Mouse (Mus musculus): ENCODE measurements at regions not wholly inside any gene's neighbourhood (a gene's known extent, or its start where the extent isn't known, plus 50 kb on each side); places are given as distances from the start of the nearest gene placed in this dataset.

DNA sequence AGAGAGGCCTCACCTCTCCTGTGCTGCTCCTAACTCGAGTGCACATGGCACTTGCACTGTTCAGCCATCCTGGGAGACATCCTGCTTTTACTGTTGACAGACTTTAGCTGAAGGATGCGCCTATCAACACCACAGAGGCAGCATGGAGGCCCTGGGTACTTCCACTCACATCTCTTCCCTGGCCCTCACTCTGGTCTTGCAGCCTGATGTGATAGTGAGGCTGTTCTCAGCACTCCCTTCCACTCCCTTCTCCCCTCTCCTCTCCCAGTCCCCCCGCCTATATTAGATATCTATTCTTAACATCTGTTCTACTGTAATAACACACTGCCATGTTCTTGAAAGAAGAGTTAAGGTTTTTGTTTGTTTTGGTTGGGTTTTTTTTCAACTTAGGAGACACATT, 50.2 kb upstream of the Bod1 start:
- DNase-seq (ENCODE audit: low spot score) = no peak
- Histone ChIP-seq H3K27me3 (replicated peaks; ENCODE audit: low read depth, poor library complexity, severe bottlenecking) (no peaks in the 10 kb centered on the region), H3K27ac (replicated peaks) (no peak overlapping the region), H3K9me3 (no peaks in the 10 kb centered on the region), H3K4me1 (no peaks in the 10 kb centered on the region), H3K36me3 (replicated peaks) (no peaks in the 10 kb centered on the region), H3K4me3 (no peak overlapping the region)
- 57% methylated on average over 3 of the region's 3 CpGs for WGBS

DNA sequence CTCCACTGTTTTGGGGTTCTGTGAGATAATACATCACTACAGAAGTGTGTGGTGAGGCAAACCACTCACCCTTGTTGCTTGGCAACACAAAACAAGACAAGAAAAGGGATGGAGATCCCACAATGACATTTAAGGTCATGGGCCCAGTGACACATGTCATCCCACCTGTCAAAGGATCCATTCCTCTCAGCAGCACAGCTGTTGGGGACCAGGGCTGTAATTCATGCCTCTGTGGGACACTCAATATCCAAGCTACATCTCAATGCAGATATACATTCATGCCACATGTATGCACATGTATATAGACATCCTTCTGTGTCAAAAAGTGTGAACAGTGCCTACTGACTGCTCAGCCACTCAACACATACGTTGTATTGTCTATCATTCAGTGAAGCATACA, 52.8 kb upstream of the Bod1 start:
- H3K9me3 ChIP-seq = no peaks in the 10 kb centered on the region
- no peak overlapping the region for H3K4me3 ChIP-seq
- no peaks in the 10 kb centered on the region for H3K4me1 ChIP-seq
- no peak for DNase-seq (ENCODE audit: low spot score)
- 88% methylated on average over 1 of the region's 1 CpGs for WGBS
- no peak overlapping the region for H3K27ac ChIP-seq (replicated peaks)
- H3K36me3 ChIP-seq (replicated peaks) = no peaks in the 10 kb centered on the region
- H3K27me3 ChIP-seq (replicated peaks; ENCODE audit: low read depth, poor library complexity, severe bottlenecking) = no peaks in the 10 kb centered on the region

GRCm38 (mm10) chr11:31725936-31726647, 54.4 kb upstream of the Bod1 start:
- Histone ChIP-seq H3K4me1 (peaks cover 14% of the 10 kb centered on the region), H3K9me3 (no peaks in the 10 kb centered on the region), H3K27me3 (replicated peaks; ENCODE audit: low read depth, poor library complexity, severe bottlenecking) (0 out of 2 replicates have a peak, but pooled peaks cover 5% of the 10 kb centered on the region), H3K27ac (replicated peaks) (no peak overlapping the region), H3K4me3 (no peak overlapping the region), H3K36me3 (replicated peaks) (no peaks in the 10 kb centered on the region)
- no peak for DNase-seq (ENCODE audit: low spot score)
- WGBS = 84% methylated on average over 15 of the region's 15 CpGs

DNA sequence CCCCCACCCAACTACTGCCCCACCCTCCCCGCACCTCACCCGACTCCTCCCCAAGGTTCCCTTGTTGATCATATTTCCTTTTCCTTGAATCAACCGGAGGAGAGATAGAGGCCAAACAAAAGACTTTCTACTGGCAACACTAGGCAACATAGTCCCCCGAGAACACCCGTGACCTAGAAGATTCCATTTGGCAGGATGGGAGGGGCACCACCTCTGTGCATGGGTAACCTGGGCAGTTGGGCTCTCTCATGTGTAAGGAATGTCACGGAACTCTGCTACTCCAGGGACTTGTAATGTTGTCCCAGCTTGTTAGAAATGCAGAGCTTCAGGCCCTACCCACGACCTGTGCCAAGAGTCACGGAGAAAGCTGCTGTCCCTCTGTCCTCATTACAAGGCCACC, 55.6 kb upstream of the Bod1 start:
- Histone ChIP-seq H3K27ac (replicated peaks) (no peak overlapping the region), H3K4me1 (peaks cover 16% of the 10 kb centered on the region), H3K27me3 (replicated peaks; ENCODE audit: low read depth, poor library complexity, severe bottlenecking) (0 out of 2 replicates have a peak, but pooled peaks cover 5% of the 10 kb centered on the region), H3K36me3 (replicated peaks) (no peaks in the 10 kb centered on the region), H3K9me3 (no peaks in the 10 kb centered on the region), H3K4me3 (no peak overlapping the region)
- no peak for DNase-seq (ENCODE audit: low spot score)
- 87% methylated on average over 8 of the region's 8 CpGs for WGBS

- WGBS = 77% methylated on average over 3 of the region's 3 CpGs
- peaks cover 31% of the 10 kb centered on the region for H3K4me1 ChIP-seq
- H3K27ac ChIP-seq (replicated peaks) = 0 out of 2 replicates have a peak overlapping the region, but pooled peaks have one; percentile 30
- H3K36me3 ChIP-seq (replicated peaks) = no peaks in the 10 kb centered on the region
- 0 out of 2 replicates have a peak, but pooled peaks cover 5% of the 10 kb centered on the region for H3K27me3 ChIP-seq (replicated peaks; ENCODE audit: low read depth, poor library complexity, severe bottlenecking)
- no peak for DNase-seq (ENCODE audit: low spot score)
- no peaks in the 10 kb centered on the region for H3K9me3 ChIP-seq
- H3K4me3 ChIP-seq = no peak overlapping the region
Observed at GRCm38 (mm10) chr11:31729728-31730127, 58.0 kb upstream of the Bod1 start.

DNA sequence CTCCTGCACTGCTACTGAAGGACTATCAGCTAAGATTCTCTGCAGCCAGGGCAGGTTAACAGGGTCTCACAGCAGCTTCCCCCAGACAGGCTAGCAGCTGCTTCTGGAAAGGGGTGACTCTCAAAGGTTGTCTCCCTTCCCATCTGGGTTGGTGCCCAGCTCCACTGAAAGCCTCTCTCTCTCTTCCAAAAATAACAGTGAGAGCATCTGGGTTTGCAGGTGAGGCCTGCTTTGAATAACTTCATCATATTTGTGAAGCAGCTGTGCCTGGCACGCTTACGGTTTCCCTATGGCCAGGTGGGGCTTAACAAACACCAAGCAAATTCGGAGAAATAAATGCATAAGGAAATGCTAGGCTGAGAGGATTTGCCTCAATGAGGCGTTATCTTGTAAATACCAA, 58.5 kb upstream of the Bod1 start:
- Histone ChIP-seq H3K9me3 (no peaks in the 10 kb centered on the region), H3K27me3 (replicated peaks; ENCODE audit: low read depth, poor library complexity, severe bottlenecking) (0 out of 2 replicates have a peak, but pooled peaks cover 5% of the 10 kb centered on the region), H3K36me3 (replicated peaks) (no peaks in the 10 kb centered on the region), H3K27ac (replicated peaks) (0 out of 2 replicates have a peak overlapping the region, but pooled peaks have one; percentile 30), H3K4me3 (no peak overlapping the region), H3K4me1 (peaks cover 31% of the 10 kb centered on the region)
- WGBS = 74% methylated on average over 4 of the region's 4 CpGs
- DNase-seq (ENCODE audit: low spot score) = no peak

DNA sequence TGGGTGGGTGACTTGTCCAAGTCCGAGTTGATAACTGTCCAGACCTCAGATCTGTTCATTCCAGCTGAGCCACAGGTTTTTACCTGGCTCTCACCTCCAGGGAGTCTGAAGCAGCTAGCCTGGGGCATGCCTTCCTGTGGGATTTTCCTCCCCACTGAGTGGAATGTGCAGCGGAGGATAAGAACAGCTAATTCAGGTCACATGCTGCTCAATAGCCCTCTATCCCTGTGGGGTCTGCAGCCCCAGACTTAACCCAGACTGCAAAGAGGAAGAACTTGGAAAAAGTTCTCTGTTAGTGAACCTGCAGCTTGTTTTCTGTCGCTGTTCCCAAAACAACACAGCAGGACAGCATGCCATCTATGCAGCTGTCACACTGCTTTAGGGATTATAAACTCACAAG, 59.0 kb upstream of the Bod1 start:
- Histone ChIP-seq H3K27ac (replicated peaks) (no peak overlapping the region), H3K9me3 (no peaks in the 10 kb centered on the region), H3K4me3 (no peak overlapping the region), H3K4me1 (peaks cover 31% of the 10 kb centered on the region), H3K36me3 (replicated peaks) (no peaks in the 10 kb centered on the region), H3K27me3 (replicated peaks; ENCODE audit: low read depth, poor library complexity, severe bottlenecking) (0 out of 2 replicates have a peak, but pooled peaks cover 5% of the 10 kb centered on the region)
- WGBS = 28% methylated on average over 3 of the region's 3 CpGs
- no peak for DNase-seq (ENCODE audit: low spot score)

DNA sequence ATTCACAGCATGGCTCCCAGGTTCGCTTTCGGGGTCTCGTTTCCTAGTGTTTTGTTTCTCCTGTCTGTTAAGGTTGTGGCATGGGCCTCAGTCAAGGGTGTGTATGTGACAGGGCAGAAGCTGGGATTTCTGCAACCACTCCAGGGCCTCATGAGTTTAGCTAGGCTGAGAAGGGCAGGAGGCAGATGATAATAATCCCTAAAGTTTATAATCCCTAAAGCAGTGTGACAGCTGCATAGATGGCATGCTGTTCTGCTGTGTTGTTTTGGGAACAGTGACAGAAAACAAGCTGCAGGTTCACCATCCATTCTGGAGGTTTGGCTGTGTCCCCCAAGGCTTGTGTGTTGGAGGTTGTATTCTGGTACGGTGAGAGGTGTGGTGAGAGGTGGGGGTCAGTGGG, 59.8 kb upstream of the Bod1 start:
- H3K27me3 ChIP-seq (replicated peaks; ENCODE audit: low read depth, poor library complexity, severe bottlenecking) = 0 out of 2 replicates have a peak, but pooled peaks cover 5% of the 10 kb centered on the region
- H3K4me1 ChIP-seq = peaks cover 31% of the 10 kb centered on the region
- no peaks in the 10 kb centered on the region for H3K36me3 ChIP-seq (replicated peaks)
- no peak overlapping the region; the same call in 1 of the 2 replicates for H3K27ac ChIP-seq (replicated peaks)
- H3K4me3 ChIP-seq = no peak overlapping the region
- no peaks in the 10 kb centered on the region for H3K9me3 ChIP-seq
- no peak for DNase-seq (ENCODE audit: low spot score)
- WGBS = 65% methylated on average over 4 of the region's 4 CpGs

GRCm38 (mm10) chr11:31732342-31732741, 60.7 kb upstream of the Bod1 start:
- Histone ChIP-seq H3K27me3 (replicated peaks; ENCODE audit: low read depth, poor library complexity, severe bottlenecking) (0 out of 2 replicates have a peak, but pooled peaks cover 5% of the 10 kb centered on the region), H3K36me3 (replicated peaks) (no peaks in the 10 kb centered on the region), H3K4me1 (peaks cover 31% of the 10 kb centered on the region), H3K27ac (replicated peaks) (no peak overlapping the region; the same call in 1 of the 2 replicates), H3K4me3 (no peak overlapping the region), H3K9me3 (no peaks in the 10 kb centered on the region)
- WGBS = 72% methylated on average over 3 of the region's 3 CpGs
- DNase-seq (ENCODE audit: low spot score) = no peak

DNA sequence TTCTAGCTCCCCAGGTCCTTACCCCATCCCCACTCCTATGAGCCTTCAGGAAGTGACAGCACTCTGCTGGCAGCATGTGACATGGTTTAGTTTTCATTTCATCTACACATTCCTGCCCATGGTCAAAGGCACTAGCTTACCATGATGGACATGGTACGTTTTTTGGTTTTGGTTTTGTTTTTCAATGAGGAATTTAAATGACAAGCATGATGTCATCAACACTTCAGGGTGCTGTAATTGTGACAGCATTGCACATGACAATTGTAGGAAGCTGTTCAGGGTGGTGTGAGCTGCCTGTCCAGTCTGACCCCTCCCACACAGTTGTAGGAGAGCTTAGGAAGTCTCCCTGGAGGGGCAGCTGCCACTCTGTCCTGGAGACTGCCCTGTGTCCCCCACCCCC, 61.3 kb upstream of the Bod1 start:
- Histone ChIP-seq H3K36me3 (replicated peaks) (no peaks in the 10 kb centered on the region), H3K4me1 (peaks cover 31% of the 10 kb centered on the region), H3K27me3 (replicated peaks; ENCODE audit: low read depth, poor library complexity, severe bottlenecking) (0 out of 2 replicates have a peak, but pooled peaks cover 5% of the 10 kb centered on the region), H3K27ac (replicated peaks) (no peak overlapping the region; the same call in 1 of the 2 replicates), H3K9me3 (no peaks in the 10 kb centered on the region), H3K4me3 (no peak overlapping the region)
- WGBS = 67% methylated on average over 1 of the region's 1 CpGs
- DNase-seq (ENCODE audit: low spot score) = no peak

- no peaks in the 10 kb centered on the region for H3K36me3 ChIP-seq (replicated peaks)
- peak overlapping the region; percentile 24; the same call in 1 of the 2 replicates for H3K27ac ChIP-seq (replicated peaks)
- no peaks in the 10 kb centered on the region for H3K9me3 ChIP-seq
- H3K27me3 ChIP-seq (replicated peaks; ENCODE audit: low read depth, poor library complexity, severe bottlenecking) = 0 out of 2 replicates have a peak, but pooled peaks cover 5% of the 10 kb centered on the region
- no peak for DNase-seq (ENCODE audit: low spot score)
- H3K4me1 ChIP-seq = peaks cover 31% of the 10 kb centered on the region
- WGBS = 58% methylated on average over 4 of the region's 4 CpGs
- H3K4me3 ChIP-seq = no peak overlapping the region
Observed at GRCm38 (mm10) chr11:31734091-31734490, 62.4 kb upstream of the Bod1 start.

GRCm38 (mm10) chr11:31735257-31735656, 63.6 kb upstream of the Bod1 start:
- WGBS = 91% methylated on average over 6 of the region's 6 CpGs
- Histone ChIP-seq H3K27me3 (replicated peaks; ENCODE audit: low read depth, poor library complexity, severe bottlenecking) (no peaks in the 10 kb centered on the region), H3K27ac (replicated peaks) (no peak overlapping the region), H3K4me1 (peaks cover 26% of the 10 kb centered on the region), H3K4me3 (no peak overlapping the region), H3K9me3 (no peaks in the 10 kb centered on the region), H3K36me3 (replicated peaks) (no peaks in the 10 kb centered on the region)
- DNase-seq (ENCODE audit: low spot score) = no peak

DNA sequence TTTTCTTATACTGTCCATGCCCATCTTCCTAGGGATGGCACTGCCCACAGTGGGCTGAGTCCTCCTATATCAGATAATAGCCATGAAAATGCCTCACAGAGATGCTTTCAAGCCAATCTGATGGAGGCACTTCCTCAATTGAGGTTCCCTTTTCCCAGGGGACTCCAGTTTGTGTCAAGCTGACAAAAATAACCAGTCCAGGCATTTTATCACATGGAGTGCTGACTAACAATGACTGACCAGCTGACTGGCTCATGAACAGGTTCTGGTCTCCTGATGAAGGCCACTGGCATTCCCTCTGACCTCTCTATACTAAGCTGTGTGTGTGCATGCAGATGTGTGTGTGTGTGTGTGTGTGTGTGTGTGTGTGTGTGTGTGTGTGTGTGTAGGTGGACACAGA, 64.4 kb upstream of the Bod1 start:
- Histone ChIP-seq H3K36me3 (replicated peaks) (no peaks in the 10 kb centered on the region), H3K4me3 (no peak overlapping the region), H3K27ac (replicated peaks) (no peak overlapping the region), H3K9me3 (no peaks in the 10 kb centered on the region), H3K4me1 (peaks cover 17% of the 10 kb centered on the region), H3K27me3 (replicated peaks; ENCODE audit: low read depth, poor library complexity, severe bottlenecking) (no peaks in the 10 kb centered on the region)
- DNase-seq (ENCODE audit: low spot score) = no peak

Measured in embryonic facial prominence, embryonic 10.5 days (tissue).